Mouse (Mus musculus): Measurements from ENCODE around the gene Dnajb2. TPM values are rescaled to one million over a fixed set of nuclear protein-coding genes. Genes with fewer than 3 reads are reported as not detected.

Gene Dnajb2
- total RNA-seq (2022), result 100 to 1,000 TPM in 3 of 4 experiments, 10 to 100 TPM in 1; 98.9 to 111 (median 108) TPM

DNA sequence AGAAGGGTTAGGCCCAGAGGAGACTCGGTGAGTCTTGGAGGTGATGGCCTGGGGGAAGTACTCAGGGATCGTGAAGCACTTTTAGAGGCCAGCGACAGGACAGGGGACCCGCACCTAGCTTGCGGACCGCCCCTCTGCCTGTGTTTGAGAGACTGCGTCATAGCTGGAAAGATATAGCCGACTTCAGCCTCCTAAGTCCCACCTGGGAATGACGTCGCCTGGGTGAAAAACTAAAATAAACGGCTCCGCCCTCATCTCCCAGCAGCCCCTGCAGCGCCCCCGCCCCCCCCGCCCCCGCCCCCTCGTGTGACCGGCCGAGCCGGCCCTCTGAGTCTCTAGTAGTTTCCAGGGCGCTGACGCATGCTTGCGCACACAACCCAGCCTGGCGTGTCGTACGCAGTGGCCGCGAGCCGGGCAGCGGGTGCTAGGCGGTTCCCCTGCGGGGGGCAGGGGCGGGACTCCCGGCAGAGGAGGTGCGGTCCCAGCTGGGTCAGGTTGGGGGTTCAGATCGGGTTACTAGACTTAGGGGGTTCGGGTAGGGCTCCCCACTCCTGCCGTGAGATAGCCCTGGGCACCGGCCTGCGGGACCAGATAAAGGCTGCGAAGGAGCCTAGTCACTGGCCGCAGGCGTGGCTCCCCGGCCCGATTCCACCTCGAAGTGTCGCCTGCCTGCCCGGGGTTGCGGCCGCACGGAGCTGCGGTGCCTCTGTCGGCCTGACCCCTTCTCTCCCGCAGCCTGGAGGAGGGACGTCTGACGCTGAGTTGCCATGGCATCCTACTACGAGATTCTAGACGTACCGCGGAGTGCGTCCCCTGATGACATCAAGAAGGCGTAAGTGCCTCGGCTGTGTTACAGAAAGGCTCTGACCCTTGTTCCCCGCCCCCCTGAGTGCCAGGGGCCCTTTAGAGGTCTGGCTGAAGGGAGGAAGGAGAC lies at the start of gene Dnajb2:
Dnajb2 (plus strand) TSS at position 290 of the 934 bp plus-strand sequence.
- DNase-seq (ENCODE audit: low spot score in 2 of 2), result peak; percentile 74 to 87

DNA sequence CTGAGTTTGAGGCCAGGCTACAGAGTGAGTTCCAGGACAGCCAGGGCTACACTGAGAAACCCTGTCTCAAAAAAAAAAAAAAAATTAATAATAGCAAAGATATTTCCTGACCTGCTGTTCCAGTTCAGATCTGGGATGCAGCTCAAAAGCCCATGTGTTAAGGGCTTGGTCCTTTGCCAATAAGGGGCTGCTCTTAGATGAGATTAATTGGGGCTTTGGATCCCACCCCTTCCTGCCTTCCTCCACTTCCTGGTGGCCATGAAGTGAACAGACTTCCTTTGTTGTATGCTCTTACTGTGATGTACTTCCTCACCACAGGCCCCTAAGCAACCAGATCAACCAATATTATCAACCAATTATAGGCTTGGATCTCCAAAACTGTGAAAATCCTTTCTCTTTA lies 49.1 kb upstream of the Dnajb2 start:
- DNase-seq (ENCODE audit: low spot score in 2 of 2), result no peak

DNA sequence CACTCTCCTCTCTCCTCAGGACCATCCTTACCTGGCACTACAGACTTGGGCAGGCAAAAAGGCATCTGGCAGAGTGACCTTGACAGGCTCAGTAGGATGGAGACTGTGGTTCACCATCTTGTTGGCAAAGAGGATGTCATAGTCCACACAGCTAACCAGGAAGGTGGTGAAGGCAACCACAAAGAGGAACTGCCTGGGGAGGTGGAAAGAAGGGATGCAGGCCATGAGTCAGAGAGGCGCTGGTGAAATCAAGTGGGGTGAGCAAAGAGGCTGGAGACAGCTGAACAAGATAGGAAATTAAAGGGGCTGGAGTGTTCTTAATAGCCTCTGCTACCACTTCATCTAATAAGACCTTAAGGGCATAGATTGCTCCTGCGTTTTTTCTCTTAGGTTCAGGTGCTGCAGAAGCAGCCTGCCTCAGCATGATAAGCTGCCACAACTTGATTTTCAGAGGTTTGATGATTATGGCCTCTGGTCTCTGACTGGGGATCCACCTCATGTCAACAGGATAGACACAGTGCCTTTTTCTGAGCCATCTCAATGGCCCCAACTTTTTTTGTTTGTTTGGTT lies 48.2 kb upstream of the Dnajb2 start:
- DNase-seq (ENCODE audit: low spot score in 2 of 2), result no peak

DNA sequence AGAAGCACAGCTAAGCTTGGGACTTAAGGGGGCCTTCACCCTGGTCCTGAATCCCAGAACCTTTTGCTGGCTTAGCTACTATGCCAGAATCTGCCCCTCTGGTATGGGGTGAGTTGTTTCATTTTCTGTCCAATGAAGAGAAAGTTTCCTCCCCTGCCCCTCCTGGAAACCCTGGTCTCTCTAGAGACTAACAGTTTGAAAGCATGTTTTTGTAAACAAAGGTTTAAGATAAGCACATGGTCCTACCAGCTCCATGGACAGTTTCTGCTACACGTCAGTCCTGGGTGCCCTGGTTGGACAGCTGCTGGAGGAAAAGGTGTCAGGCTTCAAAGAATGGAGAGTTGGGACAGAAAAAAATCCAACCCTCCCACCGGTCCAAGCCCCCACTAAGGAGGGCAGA lies 45.6 kb upstream of the Dnajb2 start:
- DNase-seq (ENCODE audit: low spot score in 2 of 2), result no peak

DNA sequence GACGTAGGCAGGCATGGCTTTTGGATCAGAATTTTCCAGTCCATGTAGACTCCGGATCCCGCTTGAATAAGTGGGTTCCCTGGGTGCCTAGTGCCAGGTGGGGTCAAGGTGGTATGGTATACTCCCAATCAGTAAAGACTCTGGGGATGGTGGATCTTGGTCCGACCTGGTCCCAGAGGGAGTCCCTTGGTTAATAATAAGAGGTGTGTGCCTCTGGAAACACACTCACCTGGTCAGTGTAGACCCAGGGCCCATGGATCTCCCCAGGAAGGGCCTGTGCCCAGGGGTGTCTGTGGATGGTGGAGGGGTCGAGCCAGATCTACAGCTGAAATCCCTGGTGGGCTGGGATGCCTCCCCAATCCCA lies 45.0 kb upstream of the Dnajb2 start:
- no peak for DNase-seq (ENCODE audit: low spot score in 2 of 2)

DNA sequence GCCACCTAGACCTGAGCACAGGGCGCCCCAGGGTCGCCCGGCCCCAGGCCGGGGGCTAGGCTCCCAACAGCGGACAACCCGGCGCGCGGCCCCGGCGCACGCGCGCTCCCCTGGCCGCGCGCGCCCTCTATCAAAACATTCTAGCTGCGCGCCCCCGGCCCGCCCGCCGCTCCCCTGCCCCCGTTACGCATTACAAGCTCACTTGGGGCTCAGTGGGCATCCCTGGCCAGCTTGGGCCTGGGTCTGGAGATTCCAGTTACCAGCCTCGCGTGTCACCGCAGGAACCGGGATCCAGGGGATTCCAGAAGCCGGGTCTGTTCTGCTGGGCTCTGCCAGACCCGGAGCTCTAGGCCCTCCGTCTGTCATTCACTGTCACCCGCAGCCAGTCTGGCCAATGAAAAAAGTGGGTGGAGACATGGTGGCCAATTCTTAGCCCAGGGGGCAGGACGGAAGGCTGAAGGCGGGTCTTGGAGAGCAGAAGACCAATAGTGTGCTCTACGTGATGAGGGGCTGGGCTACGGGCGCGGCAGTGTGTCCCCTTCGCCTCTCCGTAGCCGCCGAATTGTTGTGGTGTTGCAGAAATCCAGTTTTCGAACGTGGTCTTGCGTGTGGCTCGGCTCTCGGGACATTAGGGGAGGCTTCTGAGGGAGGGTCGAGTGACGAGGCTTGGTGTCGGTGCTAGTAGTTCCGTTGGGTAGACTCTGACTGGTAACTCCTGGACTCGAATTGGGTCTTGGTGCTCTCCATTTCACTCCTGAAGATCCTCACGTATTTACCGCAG lies 44.4 kb upstream of the Dnajb2 start, which contains the start of the genes Ankzf1 and Atg9a:
Ankzf1 (plus strand) TSS at position 530 of the 781 bp plus-strand sequence.
Atg9a (minus strand) TSS at position 575 of the 781 bp plus-strand sequence.
- peak; percentile 86 to 99 for DNase-seq (ENCODE audit: low spot score in 2 of 2)

DNA sequence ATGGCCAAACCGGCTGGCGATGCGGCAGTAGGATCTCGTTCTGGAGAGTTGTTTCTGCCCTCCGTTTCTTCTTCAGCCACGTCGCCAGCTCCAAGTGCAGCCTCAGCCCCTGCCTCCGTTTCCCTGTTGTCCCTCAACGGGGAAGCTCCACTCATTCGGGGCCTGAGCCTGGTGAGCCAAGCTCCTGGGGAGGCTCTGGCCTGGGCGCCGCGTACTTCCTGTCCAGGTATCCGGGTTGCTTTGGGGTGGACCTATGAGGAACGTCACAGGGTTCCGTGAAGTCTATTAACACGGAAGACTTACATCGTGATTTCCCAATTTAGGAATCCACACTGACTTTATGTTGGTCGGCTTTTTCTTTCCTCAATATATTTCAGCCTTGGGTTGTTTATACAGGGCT lies 43.8 kb upstream of the Dnajb2 start:
- no peak for DNase-seq (ENCODE audit: low spot score in 2 of 2)

DNA sequence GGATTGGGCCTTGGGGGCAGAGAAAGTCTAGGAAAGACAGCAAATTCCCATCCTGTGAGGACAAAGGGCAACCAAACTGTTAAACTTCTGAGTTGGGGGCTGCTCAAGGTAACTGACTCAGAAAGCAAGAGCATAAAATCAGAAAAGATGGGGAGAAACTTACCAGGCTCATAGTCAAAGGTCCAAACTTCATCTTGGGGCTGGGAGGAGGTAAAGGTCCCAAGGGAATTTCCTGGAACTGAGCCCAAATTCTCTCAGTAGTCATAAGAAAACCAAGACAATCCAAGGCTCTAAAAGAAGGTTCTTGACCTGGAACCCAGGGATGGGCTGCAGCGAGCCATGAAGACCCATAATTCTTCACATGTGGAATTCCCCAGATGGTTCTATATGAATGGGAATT lies 35.0 kb upstream of the Dnajb2 start:
- DNase-seq (ENCODE audit: low spot score in 2 of 2), result no peak

DNA sequence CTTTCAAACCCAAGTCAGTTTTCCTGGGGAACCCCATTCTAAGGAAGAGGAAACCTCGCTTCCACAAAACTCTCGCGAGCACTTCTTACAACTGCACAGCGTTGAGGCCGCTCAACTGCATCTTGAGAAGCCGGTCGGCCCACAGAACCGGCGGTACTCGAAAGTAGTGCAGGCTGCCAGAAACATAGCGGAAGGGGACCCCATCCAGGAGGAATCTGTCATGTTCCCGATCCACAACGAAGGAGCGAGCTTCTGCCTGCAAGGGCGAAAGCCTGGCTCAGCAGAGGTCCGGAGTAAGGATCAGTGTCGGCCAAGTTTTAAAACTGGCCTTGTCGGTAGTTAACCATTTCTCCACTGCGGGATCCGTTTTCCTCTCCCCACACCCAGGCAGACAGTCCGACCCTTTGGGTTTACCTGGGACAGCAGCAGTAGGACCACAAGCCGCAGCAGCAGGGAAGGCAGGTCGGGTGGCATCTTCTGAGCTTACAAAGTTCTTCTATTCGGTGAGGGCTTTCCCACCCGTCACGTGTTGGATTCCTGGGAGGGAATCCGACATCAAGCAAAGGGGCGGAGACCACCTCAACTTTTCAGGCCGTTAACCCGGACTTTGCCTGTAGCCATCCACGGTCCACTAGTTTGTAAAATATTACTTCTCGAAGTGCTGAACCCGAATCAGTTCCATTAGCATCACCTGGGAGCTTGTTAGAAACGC lies 27.1 kb upstream of the Dnajb2 start:
- DNase-seq (ENCODE audit: low spot score in 2 of 2), result no peak

DNA sequence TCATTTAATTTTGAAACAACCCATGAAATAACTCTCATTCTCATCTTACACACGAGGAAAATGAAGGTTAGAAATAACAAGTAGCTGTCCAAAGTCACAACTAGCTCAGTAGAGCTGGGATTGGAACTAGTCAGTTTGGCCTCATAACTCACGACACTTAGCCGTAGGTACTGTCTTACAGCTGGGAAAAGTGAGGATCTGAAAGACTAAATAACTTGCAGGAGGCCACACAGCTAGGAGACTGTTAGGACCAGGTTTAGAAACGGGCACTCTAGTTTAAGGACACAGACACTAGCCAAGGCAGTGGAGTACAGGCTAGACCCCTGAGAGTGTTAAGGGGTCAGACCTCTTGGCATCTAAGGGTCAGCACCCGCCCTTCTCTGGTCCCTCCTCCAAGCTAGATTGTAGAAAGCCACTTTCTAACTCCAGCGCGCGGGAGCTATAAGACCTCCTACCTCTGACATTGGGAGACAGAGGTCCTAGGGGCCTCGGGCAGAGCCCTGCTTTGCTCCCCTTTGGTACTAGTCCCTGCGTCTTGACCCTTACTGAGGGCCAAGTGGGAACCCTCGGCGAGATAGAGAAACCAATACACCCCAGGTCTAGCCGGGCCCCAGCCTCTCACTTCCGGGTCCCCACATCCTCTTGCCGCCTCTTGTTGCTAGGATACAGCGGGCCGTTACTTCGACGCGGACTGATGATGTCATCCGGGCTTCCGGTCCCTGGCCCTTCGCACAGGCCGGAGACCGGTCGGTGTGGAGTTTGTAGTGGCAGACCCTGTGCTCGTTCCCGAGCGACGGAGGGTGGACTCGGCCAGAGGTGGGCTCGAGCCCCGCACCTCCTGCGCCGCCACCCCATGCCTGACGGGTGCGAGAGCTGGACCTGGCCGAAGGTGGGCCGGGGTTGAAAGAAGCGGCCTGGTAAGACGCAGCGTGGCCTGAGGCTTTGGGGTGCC lies 25.8 kb upstream of the Dnajb2 start, which contains the start of the genes Glb1l and Stk16:
Glb1l (minus strand) TSS at position 678 of the 952 bp plus-strand sequence.
Stk16 (plus strand) TSS at position 703 of the 952 bp plus-strand sequence.
- peak; percentile 94 to 95 for DNase-seq (ENCODE audit: low spot score in 2 of 2)

DNA sequence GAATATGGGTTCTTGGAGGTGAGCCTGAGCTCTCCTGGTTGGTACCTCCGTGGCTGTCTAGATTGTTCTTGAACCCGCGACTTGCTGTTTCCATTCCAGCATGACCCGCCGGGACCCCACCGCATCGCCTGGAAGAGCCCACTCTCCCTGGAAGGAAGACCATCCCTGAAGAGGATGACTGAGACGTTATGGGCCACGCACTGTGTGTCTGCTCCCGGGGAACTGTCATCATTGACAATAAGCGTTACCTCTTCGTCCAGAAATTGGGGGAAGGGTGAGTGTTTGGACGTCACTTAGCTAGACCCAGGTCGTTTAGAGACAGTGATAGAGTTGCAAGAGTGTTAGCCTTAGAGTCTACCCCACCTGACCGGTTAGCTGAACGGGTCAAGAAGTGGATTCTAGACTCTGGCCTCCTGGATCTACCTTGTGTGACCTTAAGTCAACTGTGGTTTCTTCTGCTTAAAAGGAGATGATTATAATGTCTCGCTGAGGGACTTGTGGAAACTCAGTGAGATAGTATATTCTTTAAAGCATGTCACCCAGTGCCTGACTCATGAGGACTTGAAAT lies 25.0 kb upstream of the Dnajb2 start:
- DNase-seq (ENCODE audit: low spot score in 2 of 2), result no peak

DNA sequence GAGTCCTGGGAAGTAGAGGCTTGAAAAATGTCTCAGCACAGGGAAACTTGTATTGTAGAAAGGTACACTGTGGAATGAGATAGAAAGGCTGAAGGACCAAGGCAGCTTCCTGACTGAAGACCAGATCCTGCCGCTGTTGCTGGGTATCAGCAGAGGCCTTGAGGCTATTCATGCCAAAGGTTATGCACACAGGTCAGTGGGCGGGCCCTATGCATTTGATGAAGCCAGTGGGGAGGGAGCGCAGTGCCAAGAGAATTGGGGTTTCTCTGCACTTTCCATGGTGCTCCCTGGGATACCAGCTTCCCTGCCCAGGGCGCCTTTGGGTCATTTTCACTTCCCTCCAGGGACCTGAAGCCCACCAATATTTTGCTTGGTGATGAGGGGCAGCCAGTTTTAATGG lies 23.7 kb upstream of the Dnajb2 start:
- no peak for DNase-seq (ENCODE audit: low spot score in 2 of 2)

DNA sequence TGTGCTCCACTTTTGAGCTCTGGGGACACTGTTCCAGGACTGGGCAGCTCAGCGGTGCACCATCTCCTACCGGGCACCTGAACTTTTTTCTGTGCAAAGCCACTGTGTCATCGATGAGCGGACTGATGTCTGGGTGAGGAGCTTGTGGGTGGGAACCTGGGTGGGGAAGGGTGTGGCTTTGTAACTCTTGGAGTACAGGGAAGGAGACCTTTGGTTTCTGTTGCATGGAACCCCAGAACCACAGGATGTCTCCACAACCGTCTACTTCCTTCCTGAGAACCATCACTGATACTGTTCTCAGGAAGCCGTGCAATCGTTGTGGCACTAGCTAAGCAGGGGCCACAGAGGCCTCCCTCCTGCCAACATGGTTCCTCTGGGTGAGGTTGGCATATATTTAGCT lies 23.1 kb upstream of the Dnajb2 start:
- no peak for DNase-seq (ENCODE audit: low spot score in 2 of 2)

DNA sequence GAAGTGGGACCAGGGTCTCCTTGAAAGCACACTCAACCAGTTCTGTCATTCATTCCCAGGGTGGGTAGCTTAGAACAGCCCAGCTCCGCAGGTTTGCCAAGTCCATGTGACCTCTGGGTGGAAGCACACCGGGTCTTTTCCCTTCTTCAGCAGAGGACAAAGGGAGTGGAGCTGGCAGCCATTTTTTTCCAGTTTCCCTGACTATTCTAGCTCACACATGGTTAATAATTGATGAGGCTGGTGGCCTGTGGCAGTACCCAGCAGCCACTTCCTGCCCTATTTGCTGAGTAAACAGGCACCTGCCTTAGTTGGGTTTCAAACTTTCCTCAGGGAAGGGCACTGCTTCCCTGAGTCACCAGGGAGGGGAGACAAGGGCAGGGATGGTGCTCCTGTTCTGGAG lies 21.8 kb upstream of the Dnajb2 start:
- no peak for DNase-seq (ENCODE audit: low spot score in 2 of 2)

DNA sequence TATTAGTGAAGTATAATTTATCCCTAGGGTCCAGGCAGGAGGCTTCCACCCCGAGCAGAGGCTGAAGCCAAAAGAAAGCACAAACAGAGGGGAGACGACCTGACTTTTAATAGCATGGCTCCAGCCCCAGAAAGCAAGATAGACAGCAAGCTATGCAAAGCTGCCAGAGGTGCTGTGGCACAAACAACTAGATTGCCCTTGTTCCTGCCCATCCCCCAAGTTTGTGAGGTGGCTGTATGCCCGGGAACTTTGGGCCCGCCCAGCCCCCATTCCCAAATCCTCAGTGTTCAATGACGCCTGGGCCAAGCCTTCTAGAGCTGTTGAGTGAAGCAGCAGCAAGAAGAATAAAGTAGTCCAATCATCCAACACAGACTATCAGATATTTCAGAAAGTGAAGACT lies 21.3 kb upstream of the Dnajb2 start:
- DNase-seq (ENCODE audit: low spot score in 2 of 2), result peak in 1 of 2 experiments; percentile 67

DNA sequence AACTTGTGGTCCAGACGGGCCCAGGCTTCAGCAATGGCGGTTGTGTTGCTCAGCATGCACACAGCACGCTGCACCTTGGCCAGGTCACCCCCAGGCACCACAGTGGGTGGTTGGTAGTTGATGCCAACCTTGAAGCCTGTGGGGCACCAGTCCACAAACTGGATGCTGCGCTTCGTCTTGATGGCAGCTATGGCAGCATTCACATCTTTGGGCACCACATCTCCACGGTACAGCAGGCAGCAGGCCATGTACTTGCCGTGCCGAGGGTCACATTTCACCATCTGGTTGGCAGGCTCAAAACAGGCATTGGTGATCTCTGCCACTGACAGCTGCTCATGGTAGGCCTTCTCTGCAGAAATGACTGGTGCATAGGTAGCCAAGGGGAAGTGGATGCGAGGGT lies 20.4 kb upstream of the Dnajb2 start:
- no peak for DNase-seq (ENCODE audit: low spot score in 2 of 2)

DNA sequence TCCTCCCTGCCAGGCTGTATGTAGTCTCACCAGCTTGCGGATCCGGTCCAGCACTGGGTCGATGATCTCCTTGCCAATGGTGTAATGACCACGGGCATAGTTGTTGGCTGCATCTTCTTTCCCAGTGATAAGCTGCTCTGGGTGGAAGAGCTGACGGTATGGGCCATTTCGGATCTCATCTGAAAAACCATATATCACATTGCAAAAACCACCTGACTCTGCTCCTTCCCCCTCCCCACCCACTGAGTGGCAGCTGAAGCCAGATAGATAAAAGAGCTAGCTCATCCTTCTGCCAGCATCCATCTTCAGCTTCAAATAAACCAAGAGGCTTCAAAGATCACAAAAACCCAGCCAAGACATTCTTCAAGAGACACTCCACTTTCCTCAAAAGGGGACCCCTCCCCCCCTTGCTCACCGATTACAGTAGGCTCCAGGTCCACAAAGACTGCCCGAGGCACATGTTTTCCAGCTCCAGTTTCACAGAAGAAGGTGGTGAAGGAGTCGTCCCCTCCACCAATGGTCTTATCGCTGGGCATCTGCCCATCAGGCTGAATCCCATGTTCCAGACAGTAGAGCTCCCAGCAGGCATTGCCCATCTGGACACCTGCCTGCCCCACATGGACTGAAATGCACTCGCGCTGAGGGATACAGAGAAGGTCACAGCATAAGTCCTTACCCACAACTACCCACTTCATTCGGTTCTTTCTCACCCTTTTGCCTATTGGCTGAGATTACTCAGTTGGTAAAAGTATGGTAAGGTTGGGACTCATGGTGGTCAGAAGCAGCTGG lies 19.2 kb upstream of the Dnajb2 start:
- DNase-seq (ENCODE audit: low spot score in 2 of 2), result no peak

DNA sequence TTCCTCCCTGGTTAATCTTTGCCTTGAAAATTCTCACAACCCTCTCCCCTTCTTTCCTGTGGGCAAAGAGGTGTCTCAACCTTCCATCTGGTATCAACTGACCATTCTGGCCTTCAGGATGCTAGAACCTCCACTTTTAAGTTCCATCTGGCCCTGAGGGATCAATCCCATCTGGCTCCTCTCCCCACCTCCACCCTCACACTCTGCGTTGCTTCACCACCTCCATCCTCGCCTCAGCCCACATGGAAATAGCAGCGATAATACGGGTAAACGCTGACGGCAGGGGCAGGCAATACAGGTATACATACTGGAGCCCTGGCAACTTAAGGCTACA lies 18.3 kb upstream of the Dnajb2 start:
- DNase-seq (ENCODE audit: low spot score in 2 of 2), result no peak
